Mouse (Mus musculus) erythroid progenitor cell, adult 5-6 weeks (primary cell): Measurements from ENCODE around the gene Lancl1. TPM values are rescaled to one million over a fixed set of nuclear protein-coding genes. Genes with fewer than 3 reads are reported as not detected.

Source experiments
- ATAC-seq: replicated peaks from 2 replicates; pipeline ENCODE4 v1.8.0; 2016; ENCODE audit warnings: moderate number of reproducible peaks, mild to moderate bottlenecking, moderate TSS enrichment, inconsistent platforms; ENCODE audit not compliant: poor library complexity, low FRiP score, severe bottlenecking
- total RNA-seq, 2 experiments: library from RNA; stranded (forward) in 1 of 2; stranded (reverse) in 1 of 2; fragments of 150-400 nt in 1 of 2; fragments of 186-747, 209-891 nt in 1 of 2; gene quantifications; 2 replicates each; pipeline versions ENCODE4 v1.2.3 to v1.2.4; 2015 to 2017; ENCODE audit warnings: low replicate concordance in 2 of 2

The Lancl1 gene
- total RNA-seq, 2 experiments from 2014 or later = 1.7 to 3.9 TPM

DNA sequence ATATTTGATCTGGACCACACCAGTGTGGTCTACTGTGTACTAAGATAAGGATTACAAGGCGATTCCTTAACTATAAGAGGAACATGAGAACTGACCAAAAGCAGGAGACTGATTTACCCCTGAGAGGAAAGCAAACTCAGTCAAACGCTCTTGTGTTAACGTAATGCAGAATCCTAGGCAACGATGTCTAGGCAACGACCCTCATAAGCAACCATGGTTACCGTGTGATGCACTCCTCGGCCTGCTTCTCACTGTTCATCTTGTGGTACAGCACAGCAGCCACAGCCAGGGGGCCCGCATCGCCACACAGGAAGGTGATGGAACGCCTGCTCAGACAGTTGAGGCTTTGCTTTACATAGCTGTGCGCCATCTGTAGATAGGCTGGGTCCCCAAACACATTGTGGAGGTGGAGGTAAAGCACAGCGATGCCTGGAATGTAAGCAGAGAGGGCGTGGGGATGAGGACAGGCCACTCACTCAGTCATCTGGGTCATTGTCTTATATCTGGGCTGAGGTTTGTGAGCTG is 18.0 kb downstream of the Lancl1 start:
- ATAC-seq = no peak

DNA sequence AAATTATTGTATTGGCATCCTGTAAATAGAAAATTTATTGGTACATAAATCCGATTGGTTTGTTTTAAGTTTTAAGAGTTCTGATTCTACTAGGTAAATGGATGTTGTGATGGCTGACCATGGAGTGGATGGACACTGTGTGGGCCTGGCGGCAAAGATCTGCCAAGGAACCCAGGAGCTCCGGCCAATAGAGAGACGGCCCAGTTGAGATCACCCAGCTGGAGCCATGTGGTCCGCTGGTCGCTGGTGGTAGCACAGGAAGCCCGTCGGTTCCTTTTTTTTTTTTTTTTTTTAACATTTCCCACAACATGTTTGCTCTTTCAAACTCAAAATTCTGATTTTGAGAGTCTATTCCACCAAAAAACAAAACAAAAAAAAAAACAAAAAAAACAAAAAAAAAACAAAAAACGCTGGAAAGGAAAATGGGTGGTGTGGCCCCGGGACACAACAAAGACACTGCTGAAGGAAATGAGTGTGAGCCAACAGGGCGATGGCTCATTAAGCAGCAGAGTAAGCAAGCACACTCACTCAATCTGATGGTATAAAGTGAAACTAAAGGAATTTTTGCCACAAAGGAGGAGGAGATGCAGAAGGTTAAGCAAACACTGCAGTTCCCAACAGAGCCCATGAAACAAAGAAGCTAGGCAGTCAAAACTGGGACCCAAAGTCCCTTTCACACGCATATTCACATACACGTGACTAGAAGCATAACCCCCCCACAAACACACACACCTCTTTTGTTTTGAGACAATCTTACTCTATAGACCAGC is 21.4 kb downstream of the Lancl1 start:
- ATAC-seq = no peak

DNA sequence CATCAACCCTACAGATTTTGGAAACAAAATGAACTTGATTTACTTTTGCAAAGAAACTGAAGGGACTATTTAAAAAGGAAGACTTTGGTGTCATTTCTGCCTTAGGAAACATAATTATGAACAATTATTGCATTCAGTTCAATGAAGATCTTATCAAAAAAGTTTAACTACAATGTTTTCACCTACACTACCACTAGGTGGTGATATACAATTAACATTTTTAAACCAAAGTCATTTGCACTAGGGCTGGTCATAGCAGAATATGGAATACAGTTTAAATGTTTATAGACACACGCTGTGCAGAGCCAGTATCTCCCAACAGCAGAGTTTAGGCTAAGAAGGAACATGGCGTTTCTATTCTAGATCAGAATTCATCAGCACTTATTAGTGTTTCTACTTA is 24.5 kb downstream of the Lancl1 start:
- no peak for ATAC-seq

DNA sequence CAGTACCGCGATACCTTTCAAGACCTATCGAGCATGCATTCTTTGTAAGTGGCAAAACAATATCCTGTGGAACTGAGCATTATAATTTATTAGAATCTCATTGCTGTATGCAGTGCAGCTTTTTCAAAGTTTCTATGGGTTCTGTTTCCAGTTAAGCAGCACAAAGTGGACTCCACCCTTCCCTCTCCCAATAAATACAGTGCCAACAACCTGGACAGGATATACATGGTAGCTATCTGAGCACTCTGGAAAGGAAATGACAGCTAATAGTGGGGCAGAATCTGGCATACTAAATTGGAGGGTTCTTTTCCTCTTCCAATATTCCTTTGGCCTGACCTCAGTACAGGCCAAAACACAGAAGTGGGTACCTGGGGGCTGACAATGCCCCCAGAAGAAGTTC is 28.2 kb downstream of the Lancl1 start:
- ATAC-seq = no peak

DNA sequence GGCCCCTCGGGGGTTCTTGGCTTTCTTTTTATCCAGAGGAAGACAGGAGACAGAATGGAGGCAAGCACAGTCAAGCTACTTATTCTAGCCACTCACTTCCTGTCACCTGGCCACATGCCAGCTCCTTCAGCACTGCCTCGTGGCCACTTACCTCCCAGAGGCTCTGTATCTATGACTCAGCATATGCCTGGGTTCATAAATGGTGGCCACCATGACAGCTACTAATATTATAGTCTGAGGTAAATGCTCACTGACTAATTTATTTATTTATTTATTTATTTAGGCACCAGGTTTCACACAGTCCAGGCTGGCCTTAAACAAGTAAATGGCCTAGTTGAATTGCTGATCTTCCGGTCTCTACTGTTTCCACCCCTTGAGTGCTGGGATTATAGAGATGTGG is 35.0 kb downstream of the Lancl1 start:
- peak; percentile 68 for ATAC-seq

DNA sequence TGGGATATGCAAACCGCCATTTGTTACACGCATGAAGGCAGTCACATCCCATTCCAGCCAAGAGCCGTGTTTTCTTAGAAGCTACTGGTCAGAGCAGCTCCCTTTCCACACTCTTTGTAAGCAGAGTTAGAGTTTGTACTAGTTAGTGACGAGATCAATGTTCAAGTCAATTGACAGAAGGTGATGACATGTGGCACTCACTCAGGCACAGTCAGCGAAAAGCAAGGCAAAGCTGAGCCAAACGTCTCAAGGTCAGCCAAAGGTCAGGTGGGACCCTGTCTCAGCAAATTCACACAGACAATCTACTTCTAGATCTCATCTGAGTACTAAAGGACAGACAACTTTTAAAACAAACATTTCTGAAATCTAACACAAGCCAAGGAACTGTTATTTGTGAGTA is 36.4 kb downstream of the Lancl1 start:
- no peak for ATAC-seq

DNA sequence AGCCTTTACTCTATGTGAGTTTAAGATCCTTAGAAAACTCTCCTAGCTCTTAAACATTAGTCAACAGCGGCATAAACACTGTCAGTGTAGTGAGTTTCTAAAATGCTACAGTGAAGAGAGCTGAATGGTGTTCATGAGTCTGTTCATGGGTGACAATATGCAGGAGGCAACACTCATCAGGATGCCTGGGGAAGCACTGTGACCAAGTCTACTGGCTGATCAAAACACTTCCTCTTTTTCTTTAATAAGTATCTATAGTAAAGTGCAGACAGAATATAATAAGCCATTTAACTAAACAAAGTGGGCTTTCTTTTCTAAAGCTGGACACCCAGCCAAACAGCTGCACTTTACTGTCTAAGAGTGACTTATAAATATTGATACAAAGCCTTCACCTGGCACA is 37.3 kb downstream of the Lancl1 start:
- no peak for ATAC-seq

DNA sequence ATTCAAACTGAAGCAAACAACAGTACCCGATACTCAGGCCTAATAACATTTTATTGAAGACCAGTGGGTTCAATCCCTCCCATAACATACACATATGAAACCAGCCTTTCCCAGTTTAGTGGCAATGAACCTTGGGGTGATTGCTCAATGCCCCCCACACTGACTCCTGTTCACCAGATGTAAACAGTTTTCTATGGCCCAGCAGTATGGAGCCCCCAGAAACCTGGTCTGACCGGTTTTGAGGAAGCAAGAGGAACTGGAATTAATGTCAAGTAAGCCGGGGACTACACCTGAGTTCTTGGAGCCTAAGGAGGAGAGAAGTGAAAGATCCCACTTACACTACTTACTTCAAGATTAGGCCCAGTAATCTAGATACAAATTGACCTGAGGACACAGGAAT is 38.2 kb downstream of the Lancl1 start:
- no peak for ATAC-seq

DNA sequence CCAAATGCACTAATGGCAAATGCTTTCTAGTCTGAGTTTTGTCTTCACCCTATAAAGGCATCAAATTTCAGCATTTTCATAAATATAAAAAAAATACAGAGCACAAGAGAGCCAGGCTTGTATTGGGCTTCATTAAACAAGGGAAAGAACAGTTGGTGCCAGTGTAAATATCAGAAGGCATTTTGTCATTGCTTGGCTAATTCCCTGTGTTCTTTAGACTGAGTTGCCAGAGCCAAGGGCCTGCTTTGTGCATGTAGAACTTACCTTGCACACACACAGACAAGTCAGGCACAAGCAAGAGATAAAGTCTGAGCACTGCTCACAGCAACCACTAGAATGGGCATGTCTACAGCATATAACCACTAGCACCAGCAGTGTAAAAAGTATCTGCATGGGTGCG is 40.1 kb downstream of the Lancl1 start:
- ATAC-seq = no peak

DNA sequence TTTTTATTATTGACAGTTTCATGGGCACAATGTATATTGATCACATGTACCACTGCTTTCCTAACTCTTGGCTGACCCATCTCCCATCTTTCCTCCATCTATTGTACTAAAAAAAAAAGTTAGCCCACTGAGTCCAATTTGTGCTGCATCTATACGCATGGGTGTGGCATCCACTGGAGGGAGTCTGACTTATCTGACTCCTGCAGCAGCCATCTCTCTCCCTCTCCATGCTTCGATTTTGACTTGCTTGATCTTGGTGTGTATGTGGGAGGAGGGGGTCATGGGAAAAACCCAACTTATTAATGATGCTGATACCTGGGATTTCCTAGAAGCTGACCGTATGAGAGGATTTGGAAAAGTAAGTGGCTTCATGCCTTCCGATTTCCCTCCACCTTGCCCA is 40.5 kb downstream of the Lancl1 start:
- ATAC-seq = peak; percentile 91

DNA sequence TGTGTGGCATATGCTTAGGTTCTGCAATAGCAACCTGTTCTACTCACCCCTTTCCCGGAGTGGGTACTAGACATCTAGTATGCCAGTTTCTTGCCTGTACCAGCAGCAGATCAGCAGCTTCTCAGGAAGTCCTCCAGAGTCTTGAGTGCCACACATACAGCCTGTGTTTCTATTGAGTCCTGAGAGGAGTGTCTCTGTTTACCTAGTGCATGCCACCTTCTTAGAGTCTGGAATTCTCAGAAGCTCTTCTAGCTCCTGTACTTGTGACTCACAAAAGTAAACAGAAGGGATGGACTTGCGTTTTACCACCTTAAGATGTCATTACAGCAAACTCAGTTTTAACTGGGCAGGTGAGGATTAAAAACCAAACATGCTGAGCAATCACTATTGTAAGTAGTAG is 41.9 kb downstream of the Lancl1 start:
- ATAC-seq = no peak

DNA sequence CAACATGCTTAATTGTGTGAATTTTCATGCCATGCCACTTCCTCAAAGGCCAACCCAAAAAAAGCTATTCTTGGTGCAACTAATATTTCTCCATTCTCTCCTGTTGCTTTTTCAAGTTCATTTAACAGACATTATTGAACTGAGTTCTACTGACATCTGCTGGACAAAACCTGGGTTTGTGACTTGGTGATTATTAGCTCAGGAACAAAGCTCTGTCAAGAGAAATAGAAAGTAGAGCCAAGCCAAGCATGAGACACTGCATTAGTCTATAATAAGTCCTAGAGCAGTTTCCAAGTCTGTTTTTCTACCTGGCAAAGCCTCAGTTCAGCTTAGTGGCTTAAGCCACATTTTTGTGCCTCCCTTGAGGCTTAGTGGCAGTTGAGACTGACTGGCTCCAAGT is 45.9 kb downstream of the Lancl1 start:
- no peak for ATAC-seq

DNA sequence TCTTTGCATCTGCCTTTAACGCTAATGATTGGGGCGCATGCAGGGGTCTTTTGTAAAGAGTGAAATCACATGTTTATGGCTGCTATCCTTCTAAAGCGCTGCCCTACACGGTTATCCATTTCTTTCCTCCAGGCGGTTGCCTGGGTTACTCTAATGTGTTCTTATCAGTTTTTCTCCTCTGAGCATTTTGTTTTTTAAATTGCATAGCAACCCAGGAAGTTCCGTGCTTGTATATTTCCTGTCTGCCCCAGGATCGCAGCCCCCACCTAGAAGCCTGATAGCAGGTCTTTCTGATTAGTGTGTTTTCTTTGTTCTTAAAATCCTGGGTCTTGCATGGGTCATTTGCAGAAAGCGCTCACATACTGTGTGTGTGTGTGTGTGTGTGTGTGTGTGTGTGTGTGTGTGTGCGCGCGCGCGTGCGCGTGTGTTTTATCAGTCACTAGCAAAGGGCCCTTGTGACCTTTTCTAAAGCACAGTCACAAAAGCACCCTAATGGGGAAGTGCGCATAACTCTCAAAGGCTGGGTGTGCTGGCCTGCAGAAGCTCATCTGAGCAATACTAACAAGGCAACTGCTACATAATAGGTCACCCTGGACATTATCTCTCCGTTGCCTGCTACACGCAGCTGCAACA is 51.0 kb downstream of the Lancl1 start:
- ATAC-seq = no peak

DNA sequence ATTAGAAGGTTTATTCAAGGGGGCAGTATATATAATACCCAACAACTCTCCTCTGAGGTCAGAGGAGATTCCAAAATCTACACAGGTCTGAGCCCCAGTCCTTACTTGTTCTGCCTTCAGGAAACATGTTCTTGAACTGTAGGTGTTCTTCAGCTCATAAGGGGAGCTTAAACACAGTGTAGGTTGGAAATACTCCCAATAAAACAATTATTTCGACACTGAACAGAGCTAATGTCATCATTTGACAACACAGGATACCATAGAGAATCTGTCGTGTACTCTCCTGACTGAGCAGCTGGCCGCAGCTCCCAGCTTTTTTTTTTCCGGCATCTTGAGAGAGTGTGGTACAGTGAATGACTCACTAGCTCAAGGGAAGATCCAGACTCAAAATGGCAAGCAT is 52.8 kb downstream of the Lancl1 start:
- ATAC-seq = no peak

DNA sequence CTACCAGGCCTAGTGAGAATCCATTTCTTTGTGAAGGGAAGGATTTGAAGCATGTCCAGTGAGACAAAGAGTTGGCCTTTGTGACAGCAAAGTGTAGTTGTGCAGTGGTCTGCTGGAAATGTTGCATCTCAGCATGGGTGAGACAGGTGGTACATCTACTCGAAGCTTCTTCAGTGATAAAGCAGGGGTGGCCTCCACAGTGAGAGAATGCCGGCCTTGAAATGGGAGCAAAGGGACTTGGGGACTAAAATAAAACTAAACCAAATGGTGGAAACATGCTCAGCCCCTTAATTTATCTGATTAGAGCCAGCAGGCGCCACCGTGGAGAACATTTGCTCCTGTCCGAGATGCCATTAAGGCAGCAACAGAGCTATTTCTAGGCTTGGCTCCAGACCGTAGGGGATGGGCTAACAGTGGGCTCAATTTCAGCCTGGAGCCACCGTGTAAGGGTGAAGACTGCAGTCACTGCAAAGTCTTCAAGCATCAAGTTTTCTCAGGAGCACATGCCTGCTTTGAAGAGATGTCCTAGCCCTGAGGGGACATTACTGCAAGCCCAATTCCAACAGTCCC is 53.5 kb downstream of the Lancl1 start:
- no peak for ATAC-seq

DNA sequence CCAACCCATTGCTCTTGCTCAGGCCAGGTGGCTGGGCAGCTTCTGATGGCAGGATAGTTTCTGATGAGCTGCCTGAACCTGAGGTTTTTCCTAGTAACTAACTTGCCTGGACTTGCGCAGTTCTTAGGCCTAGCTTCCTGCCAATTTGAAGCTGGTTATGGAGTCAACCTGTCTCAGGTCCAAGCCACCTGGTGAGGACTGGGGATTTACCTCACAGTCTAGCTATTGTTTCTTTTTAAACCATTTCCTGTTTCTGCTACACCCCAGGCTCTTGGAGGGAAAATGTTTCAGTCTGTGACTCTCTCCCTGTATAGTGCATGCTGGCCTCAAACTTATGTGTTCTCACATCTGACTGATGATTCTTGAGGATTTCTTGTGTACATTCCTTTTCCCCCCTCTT is 58.5 kb downstream of the Lancl1 start:
- no peak for ATAC-seq

DNA sequence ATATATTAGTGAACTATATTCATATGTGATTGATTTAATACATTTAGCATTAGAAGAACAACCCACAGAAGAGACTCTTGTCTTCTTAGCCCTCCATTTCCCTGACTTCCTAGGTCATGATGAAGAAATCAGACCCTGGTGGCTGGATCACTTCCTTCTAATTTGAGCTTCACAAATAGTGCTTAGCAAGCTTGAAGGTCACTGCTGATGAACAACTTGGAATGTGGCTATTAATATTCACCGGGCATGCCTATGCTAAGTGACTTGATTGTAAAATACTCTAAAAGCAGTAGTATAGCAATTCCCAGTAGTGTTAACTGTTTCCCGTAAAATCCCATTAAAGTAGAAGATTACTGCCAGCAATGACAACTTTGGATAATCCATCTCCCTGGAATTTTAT is 63.2 kb downstream of the Lancl1 start:
- no peak for ATAC-seq

DNA sequence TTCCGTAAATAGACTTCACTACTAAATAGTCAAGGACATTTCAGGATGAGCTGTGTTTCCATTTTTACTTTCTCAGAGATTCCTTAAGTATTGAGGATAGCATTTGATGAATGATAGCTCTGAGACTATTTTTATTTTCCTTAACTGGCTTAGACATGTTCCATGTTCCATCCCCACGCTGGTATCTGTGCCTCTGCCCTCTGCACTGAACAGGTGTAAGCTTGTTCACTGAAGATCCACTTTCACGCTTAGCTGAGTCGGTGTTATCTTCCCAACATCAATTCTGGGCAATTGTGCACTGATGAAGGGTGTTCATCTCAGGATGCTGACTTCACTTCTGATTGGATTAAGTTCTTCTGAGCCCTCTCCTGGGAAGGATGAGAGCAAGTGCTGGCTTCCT is 73.8 kb downstream of the Lancl1 start:
- ATAC-seq = no peak

DNA sequence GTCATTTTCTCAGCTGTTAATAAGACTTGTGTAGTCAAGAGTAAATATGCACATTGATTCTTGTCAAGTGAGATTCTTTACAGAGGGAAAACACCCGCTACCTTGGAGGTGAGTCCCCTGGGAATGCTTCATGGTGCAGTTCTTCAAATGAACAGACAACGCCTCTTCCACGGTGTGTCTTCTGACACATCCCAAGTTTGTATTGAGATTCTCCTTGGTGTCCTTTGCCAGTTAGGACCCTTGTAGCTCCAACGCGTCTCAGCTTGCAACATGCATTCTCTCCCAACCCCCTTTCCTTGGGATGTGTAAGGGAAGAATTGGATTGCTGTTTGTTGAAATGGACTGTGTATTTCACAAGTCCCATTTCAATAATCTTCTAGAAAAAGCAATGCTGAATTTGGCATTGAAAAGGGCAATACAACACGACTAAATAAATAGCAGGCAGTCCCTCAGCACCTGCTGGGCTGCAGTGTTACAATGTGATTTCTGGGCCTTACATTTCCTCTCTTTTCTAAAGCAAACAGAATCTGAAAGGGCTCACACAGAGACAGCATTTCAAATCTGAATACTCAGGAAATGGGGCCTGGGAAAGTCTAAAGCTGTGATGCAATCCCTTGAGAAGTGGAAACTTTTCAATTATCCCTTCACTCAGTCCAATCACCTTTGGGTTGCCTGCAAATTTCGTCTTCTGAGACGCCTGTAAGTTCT is 78.0 kb downstream of the Lancl1 start:
- no peak for ATAC-seq

DNA sequence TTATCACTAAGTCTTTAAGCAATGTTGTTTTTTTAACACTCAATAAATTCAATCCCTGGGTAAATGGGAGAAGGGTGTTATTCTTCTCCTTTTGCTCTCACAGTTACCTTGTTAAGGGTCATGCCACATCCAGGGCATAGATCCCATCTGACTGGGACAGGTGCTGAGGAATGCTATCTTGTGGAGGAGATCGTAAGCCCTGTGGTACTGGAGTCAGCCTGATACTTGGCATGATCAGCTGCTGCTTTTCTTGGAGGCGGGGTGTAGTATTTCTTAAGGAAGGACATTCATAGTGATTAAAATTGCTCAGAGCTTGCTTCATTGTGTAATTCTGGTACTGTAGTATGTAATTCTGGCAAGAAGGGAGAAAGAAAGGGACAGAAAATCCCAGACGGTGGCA is 81.3 kb downstream of the Lancl1 start:
- no peak for ATAC-seq

DNA sequence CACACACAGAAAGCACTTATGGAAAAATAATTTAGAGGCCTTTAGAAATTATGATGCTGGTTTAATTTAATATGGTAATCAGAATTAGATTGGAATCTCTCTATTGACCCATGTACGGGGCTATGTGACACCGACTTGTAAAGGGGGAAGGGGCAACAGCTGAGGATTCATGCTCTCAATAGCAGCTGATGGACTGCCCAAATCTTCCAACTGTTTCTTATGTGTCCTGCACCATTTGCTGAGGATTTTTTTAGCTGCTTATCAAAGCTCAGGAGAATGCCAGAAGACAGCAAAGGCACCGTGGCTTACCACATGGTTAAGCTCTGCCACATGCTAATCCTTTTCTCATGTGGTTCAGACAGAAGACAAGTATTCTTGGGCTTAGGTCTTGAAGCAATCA is 87.6 kb downstream of the Lancl1 start:
- no peak for ATAC-seq
